Mouse (Mus musculus) embryo, embryonic 11 days (tissue): ENCODE measurements around the gene Slc17a9.
A peak's percentile ranks its signal among the peaks of the same experiment; 100 is the strongest.

Source experiments
- DNase-seq: peaks from one replicate; pipeline ENCODE4 v3.0.0-alpha.2; 2015

Slc17a9 gene

GRCm38 (mm10) chr2:180755896-180756295 lies 30.8 kb downstream of the Slc17a9 start:
- peak; percentile 81 for DNase-seq

- DNase-seq, result peak; percentile 44
Observed at GRCm38 (mm10) chr2:180756786-180757185, 31.7 kb downstream of the Slc17a9 start.

DNA sequence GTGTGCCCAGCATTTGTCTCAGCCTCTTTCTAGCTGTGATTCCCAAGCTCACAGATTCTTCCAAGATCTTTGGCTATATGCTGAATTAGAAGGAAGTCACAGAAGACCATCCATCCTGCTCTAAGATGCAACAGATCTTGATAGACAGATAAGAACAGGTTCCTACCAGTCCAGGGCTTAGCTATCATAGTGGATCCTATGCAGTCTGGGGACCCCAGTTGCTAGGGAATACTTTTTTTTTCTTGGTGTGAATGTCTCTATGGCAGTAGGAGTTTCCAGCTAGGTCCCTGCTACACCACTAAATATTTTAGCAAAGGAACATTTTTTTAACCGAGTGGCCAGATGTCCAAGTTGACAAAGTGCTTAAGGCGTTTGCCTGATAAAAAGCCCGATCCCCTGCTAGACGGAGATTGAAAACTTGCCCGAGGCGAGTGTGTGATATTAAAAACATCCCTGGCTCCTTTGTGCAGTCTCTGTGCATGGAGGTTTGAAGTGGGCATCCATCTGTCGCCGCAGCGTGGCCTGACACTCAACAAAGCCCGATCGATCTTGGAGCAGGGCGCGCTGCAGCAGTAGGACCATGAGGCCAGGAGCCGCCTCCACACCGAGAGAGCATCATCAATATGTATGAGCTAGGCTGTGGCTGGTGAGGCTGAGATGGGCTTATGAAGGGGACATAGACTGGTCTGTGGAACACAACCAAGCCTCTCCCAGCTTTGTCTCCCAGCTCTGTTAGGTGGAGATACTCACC lies 33.6 kb downstream of the Slc17a9 start:
- DNase-seq, result peak; percentile 54

GRCm38 (mm10) chr2:180764986-180765385 lies 39.9 kb downstream of the Slc17a9 start:
- DNase-seq, result no peak

DNA sequence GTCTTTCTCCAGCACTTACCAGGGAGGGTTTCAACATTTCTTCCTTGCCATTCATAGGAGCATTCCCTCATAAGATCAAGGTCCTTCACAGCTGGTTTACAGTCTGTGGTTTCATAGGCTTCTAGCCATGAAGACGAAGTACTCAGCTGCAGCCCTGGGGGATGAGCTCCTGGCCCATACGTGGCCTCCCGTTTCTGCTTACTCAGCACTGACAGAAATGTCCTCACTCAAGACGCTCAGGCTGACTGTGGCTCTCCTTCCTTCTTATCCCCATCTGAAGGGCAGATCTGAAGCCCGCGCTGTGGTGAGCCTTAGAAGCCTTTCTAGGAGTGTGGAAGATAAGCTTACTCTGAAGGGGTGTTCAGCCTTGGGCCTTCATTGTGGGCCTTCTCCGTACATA lies 40.6 kb downstream of the Slc17a9 start:
- no peak for DNase-seq

GRCm38 (mm10) chr2:180775223-180775622 lies 50.2 kb downstream of the Slc17a9 start:
- DNase-seq, result no peak

- no peak for DNase-seq
Observed at GRCm38 (mm10) chr2:180775641-180776040, 50.6 kb downstream of the Slc17a9 start.

DNA sequence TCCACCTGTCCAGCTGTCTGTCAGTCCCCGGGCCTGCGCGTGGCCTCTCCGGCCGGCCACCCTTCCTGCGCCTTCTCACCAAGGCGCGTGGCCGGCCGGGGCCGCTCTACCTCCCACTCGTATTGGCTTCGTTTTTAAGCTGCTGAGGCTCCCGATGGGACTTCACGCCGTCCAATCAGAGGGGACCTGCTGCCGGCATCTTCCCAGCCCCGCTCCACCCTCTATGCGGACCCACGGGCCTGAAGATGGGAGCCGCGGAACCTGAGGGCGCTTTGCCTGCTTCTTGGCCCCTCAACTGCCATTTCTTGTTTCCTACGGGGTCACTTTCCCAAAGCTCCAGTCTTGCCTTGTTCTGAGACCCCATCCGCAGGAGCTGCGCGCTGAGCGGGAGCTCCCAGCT lies 51.7 kb downstream of the Slc17a9 start, which contains the start of gene Bhlhe23:
Bhlhe23 (minus strand) TSS at position 108 of the 400 bp plus-strand sequence.
- DNase-seq, result no peak

DNA sequence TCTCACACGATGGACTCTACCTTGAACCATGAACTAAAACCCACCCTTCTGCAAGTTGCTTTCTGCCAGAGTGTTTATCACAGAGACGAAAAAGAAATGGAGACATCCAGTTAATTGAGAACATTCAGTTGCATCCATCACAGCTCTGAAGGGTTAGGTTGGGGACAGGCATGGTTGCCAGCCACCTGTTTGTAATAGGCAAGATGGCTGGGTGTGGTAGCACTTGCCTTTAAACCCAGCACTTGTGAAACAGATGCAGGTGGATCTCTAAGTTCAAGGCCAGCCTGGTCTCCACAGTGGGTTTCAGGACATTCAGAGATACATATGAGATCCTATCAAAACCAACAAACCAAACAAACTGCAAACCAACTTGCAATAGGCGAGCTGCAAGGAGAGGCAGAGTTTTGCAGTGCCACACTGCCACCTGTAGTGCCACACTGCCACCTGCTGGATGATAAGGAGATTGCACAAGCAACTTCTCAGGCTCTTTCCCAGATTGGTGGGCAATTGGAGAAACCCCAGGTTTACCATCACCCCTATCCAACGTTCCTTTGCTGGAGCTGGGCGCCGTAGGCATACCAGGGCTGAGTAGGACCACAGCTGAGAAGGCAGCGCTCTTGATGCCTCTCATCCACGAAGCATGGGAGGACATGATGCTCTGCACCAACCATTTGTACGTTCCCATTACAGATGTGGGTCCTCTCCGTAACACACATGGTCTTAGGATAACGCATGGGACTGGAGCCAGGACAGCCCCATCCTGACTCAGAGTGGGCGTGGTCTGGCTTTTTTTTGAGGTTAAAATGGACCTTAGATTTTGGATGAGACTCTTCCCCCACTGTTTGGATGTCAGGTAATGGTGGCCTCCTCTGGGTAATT lies 54.4 kb downstream of the Slc17a9 start:
- DNase-seq, result peak; percentile 74

DNA sequence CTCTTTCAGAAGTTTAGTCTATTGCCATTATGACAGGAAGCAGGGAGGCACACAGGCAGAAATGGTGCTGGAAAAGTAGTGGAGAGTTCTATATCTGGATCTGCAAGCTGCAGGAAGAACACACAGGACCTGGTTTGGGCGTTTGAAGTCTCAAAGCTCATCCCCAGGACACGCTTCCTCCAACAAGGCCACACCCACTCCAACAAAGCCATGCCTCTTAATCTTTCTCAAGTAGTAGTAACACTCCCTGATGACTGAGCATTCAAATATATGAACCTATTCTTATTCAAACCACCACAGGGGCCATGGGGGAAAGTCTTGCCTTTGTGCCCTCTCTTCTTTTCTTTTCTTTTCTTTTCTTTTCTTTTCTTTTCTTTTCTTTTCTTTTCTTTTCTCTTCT lies 55.2 kb downstream of the Slc17a9 start:
- DNase-seq, result no peak

- DNase-seq, result peak; percentile 46
Observed at GRCm38 (mm10) chr2:180786732-180787131, 61.7 kb downstream of the Slc17a9 start.

DNA sequence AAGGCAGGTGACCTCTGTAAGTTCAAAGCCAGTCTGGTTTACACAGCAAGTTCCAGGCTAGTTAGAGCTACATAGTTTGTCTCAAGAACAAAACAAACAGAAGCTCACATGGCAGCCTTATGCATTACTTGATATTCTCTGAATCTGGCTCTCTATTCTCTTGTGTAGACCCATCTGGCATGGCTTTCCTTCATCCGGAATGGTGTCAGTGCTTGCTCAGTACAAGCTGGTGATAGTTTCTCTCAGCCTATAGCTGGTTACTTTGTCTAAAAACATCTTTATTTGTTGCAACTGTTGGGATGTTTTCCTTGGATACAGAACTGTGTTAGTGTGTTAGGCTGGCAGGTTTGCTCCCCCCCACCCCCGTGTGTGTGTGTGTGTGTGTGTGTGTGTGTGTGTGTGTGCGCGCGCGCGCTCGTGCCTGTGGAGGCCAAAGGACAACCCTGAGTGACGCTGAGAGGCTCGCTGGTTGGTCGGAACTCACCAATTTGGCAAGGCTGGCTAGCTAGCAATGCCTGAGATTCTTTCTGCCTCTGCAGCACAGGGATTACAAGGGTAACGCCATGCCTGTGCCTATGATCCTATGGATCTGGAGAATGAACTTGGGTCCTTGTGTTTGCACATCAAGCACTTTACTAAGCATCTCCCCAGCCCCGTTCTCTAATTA lies 62.6 kb downstream of the Slc17a9 start:
- DNase-seq, result no peak

DNA sequence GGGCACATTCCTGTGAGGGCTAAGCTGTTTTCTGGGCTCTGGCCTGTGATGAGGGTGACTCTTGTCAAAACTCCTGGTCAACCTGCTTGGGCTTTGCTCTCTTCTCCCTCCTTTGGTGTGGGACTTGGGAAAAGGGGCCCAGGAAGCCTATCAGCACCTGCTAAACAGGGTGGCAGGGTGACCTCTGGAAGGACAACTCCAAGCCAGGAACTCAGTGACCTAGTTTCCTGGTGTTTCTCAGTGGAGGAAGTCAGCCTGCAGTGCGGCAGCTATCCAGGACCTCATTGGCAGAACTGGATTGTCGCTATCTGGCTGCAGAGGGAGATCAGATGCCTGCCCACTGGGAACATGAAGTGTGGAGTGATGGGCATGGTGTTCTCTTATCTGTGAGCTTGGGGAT lies 63.3 kb downstream of the Slc17a9 start:
- no peak for DNase-seq

DNA sequence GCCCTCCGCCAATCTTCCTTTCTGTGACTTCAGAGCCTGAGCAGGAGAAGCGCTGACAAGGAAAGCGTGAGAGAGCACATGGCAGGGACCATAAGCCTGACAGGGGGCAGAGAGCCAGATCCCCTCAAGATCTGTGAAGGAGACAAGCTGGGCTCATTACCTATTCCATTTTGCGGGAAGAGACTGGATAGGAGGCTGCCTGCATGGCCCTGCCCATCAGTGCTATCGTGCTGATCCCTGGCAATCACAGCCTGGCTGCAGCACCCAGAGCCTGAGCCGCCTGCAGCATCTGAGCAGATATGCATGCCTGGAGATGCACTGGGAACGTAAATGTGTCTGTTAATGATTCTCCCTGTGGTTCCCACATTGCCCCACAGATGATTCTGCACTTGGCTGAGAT lies 63.8 kb downstream of the Slc17a9 start:
- no peak for DNase-seq

DNA sequence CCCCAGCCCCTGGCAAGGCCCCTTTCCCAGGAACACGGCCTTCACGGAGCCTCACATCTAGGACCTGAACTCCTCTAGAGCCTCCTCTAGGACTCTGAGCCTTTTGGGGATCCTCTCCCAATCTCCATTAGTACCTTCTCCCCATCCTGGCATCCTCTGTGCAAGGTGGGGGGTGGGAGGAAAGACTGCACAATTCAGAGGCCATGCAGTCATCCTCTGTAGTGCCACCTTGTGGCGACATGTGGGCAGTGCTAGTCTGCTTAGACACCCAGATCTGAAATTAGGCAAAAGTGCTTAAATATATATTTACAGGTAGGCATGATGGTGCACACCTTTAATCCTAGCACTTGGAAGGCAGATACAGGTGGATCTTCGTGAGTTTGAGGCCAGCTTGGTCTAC lies 66.6 kb downstream of the Slc17a9 start:
- DNase-seq, result peak; percentile 66
